In genomic region chr7:3283081-3283875, GRCm38 (mm10) we compare ENCODE assay signal across 20 mouse cellular contexts. TPM values are rescaled to one million over a fixed set of nuclear protein-coding genes. Genes with fewer than 3 reads are reported as not detected.
"Had no signal": no experiment of that assay in that cellular context is flagged by ENCODE, and none has a peak within 500 bp of the region (broad histone marks: within the 10 kb centered on the region; RNA-seq: fewer than 3 reads in every experiment).

No protein-coding gene starts in this region.

- H3K9ac ChIP-seq: intestine, embryonic 15.5 days; kidney, embryonic 15.5 days; liver, embryonic 14.5 days; lung, embryonic 15.5 days; neural tube, embryonic 12.5 days; neural tube, embryonic 15.5 days had no signal

- H3K27me3 ChIP-seq: intestine, embryonic 15.5 days; kidney, embryonic 15.5 days; lung, embryonic 15.5 days; neural tube, embryonic 12.5 days; neural tube, embryonic 15.5 days had no signal

- DNase-seq: kidney, adult 11 months; kidney, adult 8-10 months; kidney, postnatal 10 days; kidney, postnatal 4 days; lung, adult 18-20 months; lung, postnatal 10 days; lung, postnatal 36 days; midbrain, embryonic 14.5 days; thymus, postnatal 25 days had no signal

- H3K4me3 ChIP-seq: intestine, embryonic 15.5 days; kidney, embryonic 15.5 days; lung, embryonic 15.5 days; neural tube, embryonic 12.5 days; neural tube, embryonic 15.5 days had no signal

- H3K4me1 ChIP-seq: kidney, embryonic 15.5 days; neural tube, embryonic 12.5 days had no signal

- H3K27ac ChIP-seq: intestine, embryonic 15.5 days; kidney, embryonic 15.5 days; liver, embryonic 14.5 days; lung, embryonic 15.5 days; neural tube, embryonic 12.5 days; neural tube, embryonic 15.5 days had no signal

- H3K4me2 ChIP-seq: intestine, embryonic 15.5 days; kidney, embryonic 15.5 days; lung, embryonic 15.5 days; midbrain, embryonic 11.5 days; neural tube, embryonic 12.5 days; neural tube, embryonic 15.5 days had no signal

- ATAC-seq: intestine, embryonic 15.5 days had no signal

- H3K36me3 ChIP-seq: intestine, embryonic 15.5 days; kidney, embryonic 15.5 days; lung, embryonic 15.5 days; neural tube, embryonic 12.5 days; neural tube, embryonic 15.5 days had no signal

- H3K9me3 ChIP-seq: intestine, embryonic 15.5 days; kidney, embryonic 15.5 days; lung, embryonic 15.5 days; neural tube, embryonic 12.5 days; neural tube, embryonic 15.5 days had no signal

RNA-seq across cellular contexts. Expression of gene Prkcg, which starts 5.7 kb away (rescaled TPM):
- total RNA-seq: megakaryocyte-erythroid progenitor cell, adult 5-6 weeks had no signal

RNA-seq across cellular contexts. Expression of gene Nlrp12, which starts 33.7 kb away (rescaled TPM):
- total RNA-seq: megakaryocyte-erythroid progenitor cell, adult 5-6 weeks had no signal
- polyA plus RNA-seq: intestine, embryonic 15.5 days; limb, embryonic 11.5 days; limb, embryonic 14.5 days; midbrain, embryonic 11.5 days; midbrain, embryonic 14.5 days; neural tube, embryonic 12.5 days; neural tube, embryonic 15.5 days; thymus, postnatal 0 days had no signal

RNA-seq across cellular contexts. Expression of gene Cacng7, which starts 49.5 kb away (rescaled TPM):
- total RNA-seq: megakaryocyte-erythroid progenitor cell, adult 5-6 weeks had no signal
